Mouse (Mus musculus): ENCODE data around the gene Tyr.
"Not testable (repeated sequence)": the region's sequence is repeated elsewhere in the genome, so short reads cannot be mapped to it uniquely, and the experiment has no call there.

The Tyr gene

DNA sequence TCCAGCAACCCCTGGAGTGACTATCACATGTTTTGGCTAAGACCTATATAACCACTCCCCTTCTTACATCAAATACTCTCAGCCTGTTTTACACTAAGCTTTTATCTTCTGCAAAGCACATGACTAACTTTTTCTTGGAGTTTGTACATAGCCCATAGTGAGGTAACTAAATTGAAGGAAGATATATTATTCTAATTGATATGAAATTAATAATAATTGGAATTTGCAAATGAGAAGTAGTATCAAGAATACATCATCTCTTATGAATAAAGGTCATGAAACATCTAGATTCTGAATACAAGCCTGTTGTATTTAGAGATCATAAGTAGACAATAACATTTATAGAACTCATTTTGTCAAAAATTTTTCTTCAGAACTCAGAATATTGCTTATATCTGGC is at the start of gene Tyr:
Gene Tyr, minus strand, starts transcription at position 101 of the 400 bp plus-strand sequence.
- no peak for DNase-seq

DNA sequence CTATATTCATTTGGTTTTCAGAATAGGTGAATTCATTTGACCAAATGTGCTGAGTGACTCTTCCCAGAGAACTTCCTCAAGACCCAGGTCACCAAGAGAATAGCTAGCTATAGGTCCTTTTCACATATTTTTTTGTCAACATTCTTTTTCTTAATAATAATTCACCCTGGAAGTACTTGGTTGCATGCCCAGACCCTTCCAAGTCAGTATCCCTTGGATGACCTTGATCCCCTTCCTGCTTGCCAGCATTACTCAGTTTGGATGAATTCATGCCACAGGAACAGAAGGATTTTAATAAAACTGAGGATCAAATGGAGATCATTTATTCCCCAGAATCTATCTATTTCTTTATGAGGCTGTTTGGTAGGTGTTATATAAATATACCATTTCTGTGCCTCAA is 45.7 kb upstream of the Tyr start:
- no peak for DNase-seq

DNA sequence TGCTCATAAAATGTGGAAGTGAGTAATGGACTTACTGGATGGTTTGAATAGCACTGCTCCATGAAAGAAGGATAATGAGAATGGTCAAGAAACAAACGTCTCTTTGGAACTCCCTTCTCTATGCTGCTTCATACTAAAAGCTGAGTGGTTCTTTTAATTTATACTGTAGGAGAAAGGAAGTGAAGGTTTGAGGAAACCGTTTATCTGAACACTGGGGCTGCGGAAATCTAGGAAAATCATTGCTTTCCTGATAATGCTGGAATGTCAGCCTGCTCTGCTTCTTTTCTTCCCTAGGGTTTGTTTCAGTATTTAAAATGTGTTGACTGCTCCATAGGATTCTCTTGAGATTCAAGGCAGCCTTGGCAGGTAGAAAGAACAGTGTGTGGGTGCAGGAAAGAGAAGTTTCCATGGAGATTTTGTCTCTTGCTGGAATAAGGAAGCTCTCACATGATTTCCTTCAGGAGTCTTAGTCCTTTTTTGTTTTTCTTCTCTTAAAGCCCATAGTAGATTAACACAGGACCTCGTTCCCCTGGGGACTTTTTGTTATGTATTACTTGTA is 891 bp upstream of the Tyr start:
- peak; percentile 6 for DNase-seq

DNA sequence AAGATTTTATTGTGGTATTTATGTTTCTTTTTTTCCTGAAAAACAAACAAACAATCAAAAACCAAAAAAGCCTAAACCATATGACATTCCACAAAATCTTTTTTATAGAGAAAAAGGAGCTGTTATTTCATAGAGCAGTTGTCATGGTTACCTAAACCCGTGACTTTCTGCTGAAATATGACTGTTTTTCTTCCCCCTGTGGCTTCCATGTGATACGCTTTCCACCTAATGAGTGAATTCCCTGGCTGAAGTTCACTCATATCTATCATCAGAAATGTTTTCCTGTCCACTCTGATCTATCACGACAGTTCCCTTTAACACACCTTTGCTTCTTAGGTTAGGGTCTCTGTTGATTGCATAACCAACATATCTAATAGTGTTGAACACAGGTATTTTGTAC is 5.3 kb downstream of the Tyr start:
- peak; percentile 2 for DNase-seq

DNA sequence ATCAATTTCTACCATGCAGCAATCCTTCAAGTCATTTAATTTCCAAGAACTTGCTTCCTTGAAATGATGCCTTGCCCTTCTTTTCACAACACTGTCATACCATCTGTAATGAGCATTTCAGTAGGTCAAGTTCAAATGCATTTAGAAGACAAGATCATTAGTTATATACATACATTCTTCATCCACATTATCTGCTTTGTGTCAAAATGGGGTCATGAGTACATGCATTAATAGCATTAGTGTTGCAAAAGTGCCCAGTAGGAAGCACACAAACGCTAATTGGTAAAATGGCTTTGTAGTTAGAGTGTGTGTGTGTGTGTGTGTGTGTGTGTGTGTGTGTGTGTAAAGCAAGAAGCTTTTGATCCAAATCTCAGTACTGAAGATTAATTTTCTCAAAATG is 80.0 kb downstream of the Tyr start:
- no peak for DNase-seq

DNA sequence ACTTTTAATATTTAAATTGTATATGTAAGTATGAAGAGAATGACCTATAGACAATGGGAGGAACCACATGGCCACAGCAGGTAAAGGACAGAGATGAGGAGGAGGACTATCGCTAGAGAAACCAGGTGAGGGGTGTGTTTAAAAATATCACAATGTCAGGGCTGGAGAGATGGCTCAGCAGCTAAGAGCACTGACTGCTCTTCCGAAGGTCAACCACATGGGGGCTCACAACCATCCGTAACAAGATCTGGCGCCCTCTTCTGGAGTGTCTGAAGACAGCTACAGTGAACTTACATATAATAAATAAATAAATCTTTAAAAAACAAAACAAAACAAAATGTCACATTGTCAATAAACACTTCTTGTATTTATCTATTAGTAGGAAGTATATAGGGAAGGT is 81.9 kb downstream of the Tyr start:
- DNase-seq: not testable (repeated sequence)

DNA sequence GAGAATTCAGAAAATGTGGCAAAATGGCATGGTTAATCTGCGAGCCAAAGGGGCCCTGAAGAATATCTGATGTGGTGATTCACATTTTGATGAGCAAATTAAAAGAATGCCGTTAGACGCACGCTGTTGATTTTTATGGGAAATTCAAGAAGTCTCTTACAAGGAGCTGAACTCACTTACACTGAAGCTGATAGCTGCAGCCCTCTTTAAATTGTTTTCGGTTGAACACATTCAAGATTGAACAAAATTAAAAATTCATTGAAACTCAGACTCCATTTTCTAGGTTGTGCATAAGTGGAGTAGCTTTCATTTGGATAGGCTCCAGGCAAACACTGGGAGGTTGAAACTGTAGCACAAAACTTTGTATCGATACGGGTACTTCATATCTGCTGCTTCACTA is 96.3 kb downstream of the Tyr start:
- DNase-seq: no peak

DNA sequence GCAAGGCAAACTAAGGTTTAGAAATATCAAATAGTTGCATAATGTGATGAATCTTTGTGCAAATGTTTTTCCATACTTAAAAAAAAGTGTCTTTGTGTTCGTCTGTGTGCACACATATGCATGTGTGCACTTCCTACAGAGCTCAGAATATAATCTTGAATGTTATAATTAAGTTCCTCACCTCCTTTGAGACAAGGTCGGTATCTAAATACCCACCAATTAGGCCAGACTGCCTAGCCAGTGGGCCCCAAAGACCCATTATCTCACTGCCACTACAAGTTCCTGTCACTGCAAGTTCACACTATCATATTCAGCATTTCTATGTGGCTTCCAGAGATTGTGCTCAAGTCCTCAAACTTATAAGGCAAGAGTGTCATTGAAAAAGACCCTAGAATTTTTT is 118.4 kb downstream of the Tyr start:
- no peak for DNase-seq

Measured in layer of hippocampus, adult 9-11 months (tissue).